Mouse (Mus musculus): ENCODE results near the gene Zfp185.

- TF ChIP-seq CTCF (IDR thresholded peaks at IDR 0.05), result no peak
- no peak for TF ChIP-seq EP300 (IDR thresholded peaks at IDR 0.05)
Observed at GRCm38 (mm10) chrX:73037003-73037402, 49.9 kb downstream of the Zfp185 start, which contains the start of gene Pnma5.

Measured in lung, postnatal 0 days (tissue).